Mouse (Mus musculus): ENCODE data around the gene Inpp5b. TPM values are rescaled to one million over a fixed set of nuclear protein-coding genes. Genes with fewer than 3 reads are reported as not detected.

The Inpp5b gene
- polyA plus RNA-seq, 1 experiment = 25.1 TPM

DNA sequence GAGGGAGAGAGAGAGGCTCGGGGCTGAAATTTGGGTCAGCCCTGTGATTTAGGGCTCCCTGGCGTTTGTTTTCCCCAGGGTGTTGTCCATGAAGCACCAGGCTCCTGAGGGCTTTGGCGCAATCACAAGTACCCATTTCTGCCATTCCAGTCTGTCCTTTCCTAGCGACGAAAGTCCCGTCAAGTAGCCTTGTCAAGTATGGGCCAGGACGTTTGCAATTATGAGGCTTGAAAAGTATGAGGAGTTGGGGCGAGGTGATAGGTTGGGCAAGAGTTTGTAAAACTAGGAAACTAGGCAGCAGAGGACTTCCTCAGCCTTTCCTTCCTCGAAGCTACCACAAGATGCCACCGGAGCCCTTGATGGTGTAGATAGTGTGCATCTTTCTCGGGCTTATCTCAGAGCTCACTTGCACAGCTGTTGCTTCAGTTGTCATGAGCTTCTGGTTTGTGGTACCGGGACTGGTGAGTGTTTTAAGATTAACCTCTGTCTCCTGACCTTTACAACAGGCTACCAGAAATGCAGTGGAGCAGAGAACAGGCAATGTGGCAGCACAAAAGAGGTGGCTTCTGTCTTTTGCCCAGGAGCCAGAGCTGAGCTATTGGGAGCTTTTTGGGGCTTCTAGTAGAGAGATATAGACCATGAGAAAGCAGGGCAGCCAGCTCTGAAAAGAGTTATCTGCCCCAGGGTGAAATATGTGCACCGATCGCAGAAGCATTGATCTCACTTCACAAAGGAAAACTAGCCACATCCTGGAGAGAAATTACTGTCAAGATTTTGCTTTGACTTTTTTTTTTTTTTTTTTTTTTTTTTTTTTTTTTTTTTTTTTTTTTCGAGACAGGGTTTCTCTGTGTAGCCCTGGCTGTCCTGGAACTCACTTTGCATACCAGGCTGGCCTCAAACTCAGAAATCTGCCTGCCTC, 10.9 kb downstream of the Inpp5b start:
- peak; percentile 22 to 97 (median 86) for TF ChIP-seq MYOG (IDR thresholded peaks at IDR 0.05; ENCODE audit: control insufficient read depth in 1 of 3, insufficient read depth in 1 of 3, insufficient read length in 2 of 3, low read depth in 2 of 3)
- TF ChIP-seq MAX (IDR thresholded peaks at IDR 0.05; ENCODE audit: low read depth) = no peak
- no peak for TF ChIP-seq E2F4 (IDR thresholded peaks at IDR 0.05; ENCODE audit: insufficient read depth)
- no peak for TF ChIP-seq REST (IDR thresholded peaks at IDR 0.05; ENCODE audit: insufficient read depth, insufficient read length)
- TF ChIP-seq MYOD1 (IDR thresholded peaks at IDR 0.05; ENCODE audit: control insufficient read depth in 1 of 3, insufficient read length in 2 of 3, low read depth in 2 of 3) = peak; percentile 54 to 88 (median 84)
- TF ChIP-seq TCF12 (IDR thresholded peaks at IDR 0.05; ENCODE audit: insufficient read depth, poor library complexity, severe bottlenecking) = peak; percentile 45
- TF ChIP-seq TCF3 (IDR thresholded peaks at IDR 0.05; ENCODE audit: insufficient read length, low read depth) = no peak
- peak overlapping the region; percentile 85 for H3K4me2 ChIP-seq (ENCODE audit: low read depth)
- H3K27me3 ChIP-seq (ENCODE audit: control insufficient read depth, insufficient read depth, insufficient read length) = no peaks in the 10 kb centered on the region
- H3ac ChIP-seq (ENCODE audit: control insufficient read depth, insufficient read length) = peak overlapping the region; percentile 7
- peak overlapping the region; percentile 56 for H3K4me3 ChIP-seq
- peaks cover 44% of the 10 kb centered on the region for H3K79me2 ChIP-seq (ENCODE audit: control insufficient read depth, insufficient read depth)
- H3K36me3 ChIP-seq (ENCODE audit: control insufficient read depth, insufficient read depth) = peaks cover 16% of the 10 kb centered on the region

DNA sequence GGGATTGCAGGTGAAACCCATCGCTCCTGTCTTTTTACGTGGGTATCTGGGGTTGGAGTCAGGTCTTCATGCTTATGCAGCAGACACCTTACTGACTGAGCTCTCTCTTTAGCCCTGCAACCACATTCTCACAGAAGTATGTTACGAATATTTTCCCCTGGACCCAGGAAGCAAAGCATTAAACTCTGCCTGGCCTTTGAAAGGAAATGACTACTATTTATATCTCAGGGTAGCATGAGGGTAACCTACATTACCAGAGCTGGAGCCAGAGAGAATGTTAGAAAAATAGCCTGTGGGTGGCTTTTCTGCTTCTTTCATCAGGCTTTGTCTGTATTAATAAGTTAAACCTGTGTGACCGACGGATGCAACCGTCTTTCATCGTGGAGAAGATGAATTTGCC, 13.9 kb downstream of the Inpp5b start:
- no peak overlapping the region for H3ac ChIP-seq (ENCODE audit: control insufficient read depth, insufficient read length)
- no peak overlapping the region for H3K4me3 ChIP-seq
- H3K4me2 ChIP-seq (ENCODE audit: low read depth) = peak overlapping the region; percentile 18
- H3K36me3 ChIP-seq (ENCODE audit: control insufficient read depth, insufficient read depth) = peaks cover 4% of the 10 kb centered on the region
- H3K79me2 ChIP-seq (ENCODE audit: control insufficient read depth, insufficient read depth) = peaks cover 61% of the 10 kb centered on the region
- no peaks in the 10 kb centered on the region for H3K27me3 ChIP-seq (ENCODE audit: control insufficient read depth, insufficient read depth, insufficient read length)
- TF ChIP-seq MAX (IDR thresholded peaks at IDR 0.05; ENCODE audit: low read depth) = no peak

DNA sequence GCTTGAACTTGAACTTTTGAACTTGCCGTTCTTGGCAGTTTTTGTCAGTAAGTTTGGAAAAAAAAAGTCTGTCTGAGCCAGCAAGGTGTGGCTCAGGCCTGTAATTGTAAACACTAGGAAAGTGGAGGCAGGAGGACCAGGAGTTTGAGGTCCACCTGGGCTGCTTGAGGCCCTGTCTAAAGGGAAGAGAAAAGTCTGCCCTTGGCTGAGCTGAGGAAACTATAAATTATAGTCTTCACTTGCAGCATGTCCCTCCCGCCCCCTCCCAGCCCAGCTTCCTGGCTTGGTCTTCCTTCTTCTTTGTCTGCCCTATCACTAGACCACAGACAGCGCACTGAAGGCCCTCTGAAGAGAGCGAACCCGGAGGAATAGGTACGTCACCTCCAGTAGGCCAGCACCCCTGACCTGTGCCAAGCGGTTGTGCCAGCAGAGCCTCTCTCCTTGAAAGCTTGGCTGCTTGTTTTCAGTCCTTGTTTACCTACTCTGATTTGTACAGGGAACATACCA, 17.7 kb downstream of the Inpp5b start:
- Histone ChIP-seq H3ac (ENCODE audit: control insufficient read depth, insufficient read length) (no peak overlapping the region), H3K4me3 (no peak overlapping the region), H3K27me3 (ENCODE audit: control insufficient read depth, insufficient read depth, insufficient read length) (no peaks in the 10 kb centered on the region), H3K79me2 (ENCODE audit: control insufficient read depth, insufficient read depth) (peaks cover 61% of the 10 kb centered on the region), H3K36me3 (ENCODE audit: control insufficient read depth, insufficient read depth) (peaks cover 4% of the 10 kb centered on the region), H3K4me2 (ENCODE audit: low read depth) (no peak overlapping the region)
- TF ChIP-seq REST (IDR thresholded peaks at IDR 0.05; ENCODE audit: insufficient read depth, insufficient read length) = no peak
- TF ChIP-seq MYOD1 (IDR thresholded peaks at IDR 0.05; ENCODE audit: control insufficient read depth in 1 of 3, insufficient read length in 2 of 3, low read depth in 2 of 3) = no peak
- no peak for TF ChIP-seq MYOG (IDR thresholded peaks at IDR 0.05; ENCODE audit: control insufficient read depth in 1 of 3, insufficient read depth in 1 of 3, insufficient read length in 2 of 3, low read depth in 2 of 3)
- TF ChIP-seq SRF (IDR thresholded peaks at IDR 0.05; ENCODE audit: control insufficient read depth, insufficient read length, low read depth) = no peak
- TF ChIP-seq POLR2AphosphoS2 (IDR thresholded peaks at IDR 0.05; ENCODE audit: insufficient read length, low read depth) = no peak
- TF ChIP-seq E2F4 (IDR thresholded peaks at IDR 0.05; ENCODE audit: insufficient read depth) = no peak
- no peak for TF ChIP-seq TCF12 (IDR thresholded peaks at IDR 0.05; ENCODE audit: insufficient read depth, poor library complexity, severe bottlenecking)
- no peak for TF ChIP-seq TCF3 (IDR thresholded peaks at IDR 0.05; ENCODE audit: insufficient read length, low read depth)
- TF ChIP-seq MAX (IDR thresholded peaks at IDR 0.05; ENCODE audit: low read depth) = no peak

DNA sequence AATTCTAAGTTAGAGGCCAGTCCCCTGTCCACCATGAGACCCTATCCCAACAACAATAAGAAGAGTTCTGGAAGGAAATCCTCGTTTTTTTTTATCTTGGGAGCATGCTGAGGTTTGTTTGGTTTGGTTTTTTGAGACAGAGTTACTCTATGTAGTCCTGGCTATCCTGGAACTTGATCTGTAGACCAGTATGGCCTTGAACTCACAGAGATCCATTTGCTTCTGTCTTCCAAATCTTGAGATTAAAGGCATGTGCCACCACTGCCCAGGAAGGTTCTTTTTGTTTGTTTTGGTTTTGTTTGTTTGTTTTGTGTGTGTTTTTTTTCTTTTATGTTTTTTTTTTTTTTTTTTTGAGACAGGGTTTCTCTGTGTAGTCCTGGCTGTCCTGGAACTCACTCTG, 19.6 kb downstream of the Inpp5b start:
- TF ChIP-seq MYOG (IDR thresholded peaks at IDR 0.05; ENCODE audit: control insufficient read depth in 1 of 3, insufficient read depth in 1 of 3, insufficient read length in 2 of 3, low read depth in 2 of 3) = no peak
- TF ChIP-seq TCF3 (IDR thresholded peaks at IDR 0.05; ENCODE audit: insufficient read length, low read depth) = no peak
- TF ChIP-seq TCF12 (IDR thresholded peaks at IDR 0.05; ENCODE audit: insufficient read depth, poor library complexity, severe bottlenecking) = no peak
- no peak for TF ChIP-seq E2F4 (IDR thresholded peaks at IDR 0.05; ENCODE audit: insufficient read depth)
- no peak for TF ChIP-seq POLR2A (IDR thresholded peaks at IDR 0.05; ENCODE audit: insufficient read length, low read depth)
- TF ChIP-seq MAX (IDR thresholded peaks at IDR 0.05; ENCODE audit: low read depth) = no peak
- TF ChIP-seq MYOD1 (IDR thresholded peaks at IDR 0.05; ENCODE audit: control insufficient read depth in 1 of 3, insufficient read length in 2 of 3, low read depth in 2 of 3) = no peak
- TF ChIP-seq USF1 (IDR thresholded peaks at IDR 0.05; ENCODE audit: low read depth) = no peak
- no peak for TF ChIP-seq CEBPB (IDR thresholded peaks at IDR 0.05; ENCODE audit: insufficient read depth, poor library complexity, severe bottlenecking)
- no peak for TF ChIP-seq SRF (IDR thresholded peaks at IDR 0.05; ENCODE audit: control insufficient read depth, insufficient read length, low read depth)
- no peak for TF ChIP-seq REST (IDR thresholded peaks at IDR 0.05; ENCODE audit: insufficient read depth, insufficient read length)
- no peak for TF ChIP-seq POLR2AphosphoS2 (IDR thresholded peaks at IDR 0.05; ENCODE audit: insufficient read length, low read depth)
- Histone ChIP-seq H3K27me3 (ENCODE audit: control insufficient read depth, insufficient read depth, insufficient read length) (no peaks in the 10 kb centered on the region), H3ac (ENCODE audit: control insufficient read depth, insufficient read length) (no peak overlapping the region), H3K4me3 (no peak overlapping the region), H3K79me2 (ENCODE audit: control insufficient read depth, insufficient read depth) (peaks cover 60% of the 10 kb centered on the region), H3K4me2 (ENCODE audit: low read depth) (no peak overlapping the region), H3K36me3 (ENCODE audit: control insufficient read depth, insufficient read depth) (peaks cover 4% of the 10 kb centered on the region)

DNA sequence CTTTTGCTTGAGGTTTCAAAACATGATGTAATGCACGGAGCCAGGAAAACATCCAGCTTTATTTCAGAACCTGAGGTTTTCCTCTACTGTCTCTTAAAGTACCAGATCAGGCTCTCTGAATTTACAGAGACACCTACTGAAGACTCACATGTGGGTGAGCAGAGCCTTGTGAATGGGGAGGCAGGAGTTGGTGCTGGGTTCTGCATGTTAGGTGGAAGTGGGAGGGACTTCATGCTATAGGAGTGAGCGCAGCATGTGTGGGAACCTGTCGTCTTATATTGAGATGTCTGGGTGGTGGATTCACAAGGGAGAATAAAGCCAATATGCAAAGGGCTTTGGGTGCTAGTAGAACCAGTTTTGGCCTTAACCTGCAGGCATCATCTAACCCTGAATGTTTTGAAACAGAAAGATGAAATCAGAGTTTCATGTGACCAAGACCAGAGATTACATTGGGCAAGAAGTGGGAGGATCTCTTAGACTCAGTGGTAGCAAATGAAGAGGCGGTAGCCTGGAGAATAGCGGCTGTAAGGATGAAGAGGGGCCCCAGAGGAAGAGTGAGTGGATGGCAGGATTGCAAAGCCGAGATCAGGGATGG, 21.3 kb downstream of the Inpp5b start:
- peaks cover 56% of the 10 kb centered on the region for H3K79me2 ChIP-seq (ENCODE audit: control insufficient read depth, insufficient read depth)
- TF ChIP-seq USF1 (IDR thresholded peaks at IDR 0.05; ENCODE audit: low read depth) (no peak), CEBPB (IDR thresholded peaks at IDR 0.05; ENCODE audit: insufficient read depth, poor library complexity, severe bottlenecking) (no peak), E2F4 (IDR thresholded peaks at IDR 0.05; ENCODE audit: insufficient read depth) (no peak), MYOD1 (IDR thresholded peaks at IDR 0.05; ENCODE audit: control insufficient read depth in 1 of 3, insufficient read length in 2 of 3, low read depth in 2 of 3) (no peak), MYOG (IDR thresholded peaks at IDR 0.05; ENCODE audit: control insufficient read depth in 1 of 3, insufficient read depth in 1 of 3, insufficient read length in 2 of 3, low read depth in 2 of 3) (no peak), MAX (IDR thresholded peaks at IDR 0.05; ENCODE audit: low read depth) (no peak), POLR2A (IDR thresholded peaks at IDR 0.05; ENCODE audit: insufficient read length, low read depth) (no peak), SRF (IDR thresholded peaks at IDR 0.05; ENCODE audit: control insufficient read depth, insufficient read length, low read depth) (no peak), TCF12 (IDR thresholded peaks at IDR 0.05; ENCODE audit: insufficient read depth, poor library complexity, severe bottlenecking) (no peak), POLR2AphosphoS2 (IDR thresholded peaks at IDR 0.05; ENCODE audit: insufficient read length, low read depth) (no peak), TCF3 (IDR thresholded peaks at IDR 0.05; ENCODE audit: insufficient read length, low read depth) (no peak), REST (IDR thresholded peaks at IDR 0.05; ENCODE audit: insufficient read depth, insufficient read length) (no peak)
- no peak overlapping the region for H3ac ChIP-seq (ENCODE audit: control insufficient read depth, insufficient read length)
- H3K27me3 ChIP-seq (ENCODE audit: control insufficient read depth, insufficient read depth, insufficient read length) = no peaks in the 10 kb centered on the region
- no peak overlapping the region for H3K4me2 ChIP-seq (ENCODE audit: low read depth)
- H3K36me3 ChIP-seq (ENCODE audit: control insufficient read depth, insufficient read depth) = peaks cover 4% of the 10 kb centered on the region
- H3K4me3 ChIP-seq = no peak overlapping the region

Data from myocyte (in vitro differentiated cells).